Mouse (Mus musculus) forebrain, embryonic 10.5 days (tissue): ENCODE results near the gene Plin4. TPM values are rescaled to one million over a fixed set of nuclear protein-coding genes. Genes with fewer than 3 reads are reported as not detected.

Experiments used
- DNase-seq: peaks from one replicate; pipeline ENCODE4 v3.0.0-alpha.2; 2017; ENCODE audit warnings: low spot score; ENCODE audit errors: extremely low spot score
- H3K27ac ChIP-seq: fragments of 300-500 bp; sonication (generic); 2 replicates; pipeline ENCODE4 v1.5.1; 2016; ENCODE audit warnings: mild to moderate bottlenecking
- H3K27me3 ChIP-seq: fragments of 300-500 bp; sonication (generic); 2 replicates; pipeline ENCODE4 v1.6.1; 2016; ENCODE audit warnings: mild to moderate bottlenecking; ENCODE audit not compliant: poor library complexity, severe bottlenecking
- H3K36me3 ChIP-seq: fragments of 300-500 bp; sonication (generic); replicated peaks from 2 replicates; pipeline ENCODE4 v1.6.1; 2016; ENCODE audit warnings: mild to moderate bottlenecking, moderate library complexity
- H3K4me1 ChIP-seq: fragments of 300-500 bp; sonication (generic); 2 replicates; pipeline ENCODE4 v1.6.1; 2016
- H3K4me3 ChIP-seq: fragments of 300-500 bp; sonication (generic); 2 replicates; pipeline ENCODE4 v1.5.1; 2016; ENCODE audit warnings: mild to moderate bottlenecking, moderate library complexity
- H3K9me3 ChIP-seq: fragments of 300-500 bp; sonication (generic); 2 replicates; pipeline ENCODE4 v1.6.1; 2016; ENCODE audit warnings: mild to moderate bottlenecking, moderate library complexity
- WGBS: fragments of 180-500 bp; shearing (Covaris S2); methylation state at CpG from one replicate; pipeline ENCODE4 v1.1.7; 2016; 5-methylcytosine and 5-hydroxymethylcytosine counted together
- polyA plus RNA-seq: library from polyadenylated mRNA; unstranded; fragments of >200 nt; fragmentation: Nextera tagmentation; extraction: Ambion mirVana; gene quantifications from 2 replicates; pipeline ENCODE4 v1.2.1, GENCODE M21; 2016

Gene Plin4
- polyA plus RNA-seq, 1 experiment from 2014 or later = 0.05 TPM

DNA sequence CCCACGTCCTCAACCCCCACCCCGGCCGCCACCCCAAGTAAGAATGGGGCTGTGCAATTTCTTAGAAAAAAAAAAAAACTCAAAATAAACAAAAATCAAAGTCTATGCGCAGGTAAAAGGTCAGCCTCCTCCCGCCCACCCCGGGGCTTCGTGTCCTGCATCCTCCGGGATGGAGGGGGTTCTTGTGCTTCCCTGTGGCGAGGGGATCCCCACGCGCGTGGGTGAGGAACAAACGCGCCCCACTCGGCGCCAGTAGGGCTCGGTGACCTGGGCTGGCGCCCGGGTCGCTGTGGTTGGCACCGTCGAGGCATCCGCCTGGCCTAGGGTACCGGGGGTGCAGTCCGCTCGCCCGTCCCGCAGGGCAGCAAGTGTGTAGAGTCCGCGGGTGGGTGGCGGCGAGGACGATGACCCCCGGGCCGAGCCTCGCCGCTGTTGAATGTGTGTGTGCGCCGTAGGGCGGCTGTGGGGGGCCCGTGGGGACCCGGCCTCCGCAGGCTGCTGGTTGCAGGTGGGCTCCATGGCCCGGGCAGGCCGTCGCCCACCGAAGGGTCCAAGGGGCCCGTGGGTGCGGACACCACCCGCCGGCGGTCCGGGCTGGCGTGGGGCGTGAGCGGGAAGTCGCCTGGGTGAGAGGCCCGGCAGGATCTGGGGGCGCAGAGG lies 14.2 kb upstream of the Plin4 start:
- 0 out of 2 replicates have a peak, but pooled peaks cover 4% of the 10 kb centered on the region for H3K36me3 ChIP-seq
- peak overlapping the region; percentile 53 for H3K4me3 ChIP-seq
- DNase-seq = no peak
- H3K27ac ChIP-seq = peak overlapping the region; percentile 77
- H3K9me3 ChIP-seq = peaks cover 17% of the 10 kb centered on the region
- WGBS = 42% methylated on average over 59 of the region's 59 CpGs
- H3K4me1 ChIP-seq = peaks cover 24% of the 10 kb centered on the region
- peaks cover 74% of the 10 kb centered on the region for H3K27me3 ChIP-seq

DNA sequence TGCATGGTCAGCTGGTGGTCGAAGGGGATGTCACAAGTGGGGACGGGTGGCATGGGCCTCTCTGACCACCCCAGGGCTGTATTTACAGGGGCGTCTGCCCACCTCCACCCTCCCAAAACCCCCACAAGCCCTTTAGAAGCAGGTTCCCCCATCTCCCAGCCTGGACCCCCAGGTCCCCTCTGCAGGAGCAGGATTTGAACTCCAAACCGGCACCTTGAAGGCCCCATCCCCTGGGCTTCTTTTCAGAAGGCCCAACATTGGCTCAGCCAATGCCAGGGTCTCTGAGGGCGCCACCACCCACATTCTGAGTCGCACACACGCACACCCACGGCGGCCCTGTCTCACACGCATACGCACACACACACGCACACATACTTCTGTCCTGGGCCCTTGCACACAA lies 13.6 kb upstream of the Plin4 start:
- 89% methylated on average over 12 of the region's 12 CpGs for WGBS
- no peak for DNase-seq

DNA sequence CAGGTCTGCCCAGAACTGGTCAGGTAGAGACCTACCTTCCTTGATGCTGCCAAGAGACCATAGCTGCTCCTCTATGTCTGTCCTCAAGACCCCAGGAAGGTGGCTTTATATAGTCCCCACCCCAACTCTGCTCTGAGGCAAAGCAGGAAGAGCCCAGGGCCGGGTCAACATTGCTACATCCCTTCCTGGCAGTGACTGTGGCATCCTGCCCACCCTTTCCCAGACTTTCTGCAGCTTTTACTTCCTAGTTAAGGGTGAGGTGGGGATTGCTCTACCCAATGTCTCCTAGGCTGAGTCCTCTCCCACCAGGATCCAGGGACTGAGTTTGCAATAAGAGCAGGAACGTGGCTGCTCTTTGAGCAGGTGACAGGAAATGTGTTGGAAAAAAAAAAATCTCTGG lies 12.2 kb upstream of the Plin4 start, which contains the start of gene Lrg1:
TSS of gene Lrg1 (minus strand) at position 176 of the 400 bp plus-strand sequence.
- peaks cover 31% of the 10 kb centered on the region for H3K4me1 ChIP-seq
- 72% methylated on average over 2 of the region's 2 CpGs for WGBS
- no peak for DNase-seq
- peaks cover 17% of the 10 kb centered on the region for H3K9me3 ChIP-seq
- H3K4me3 ChIP-seq = no peak within 1 kb of the TSS
- H3K36me3 ChIP-seq = 0 out of 2 replicates have a peak, but pooled peaks cover 4% of the 10 kb centered on the region
- H3K27me3 ChIP-seq = peaks cover 93% of the 10 kb centered on the region
- no peak within 1 kb of the TSS for H3K27ac ChIP-seq

More for the DNA sequence above, 13.6 kb upstream of the Plin4 start:
- Histone ChIP-seq H3K4me3 (no peak overlapping the region), H3K9me3 (peaks cover 17% of the 10 kb centered on the region), H3K4me1 (peaks cover 24% of the 10 kb centered on the region), H3K27me3 (peaks cover 80% of the 10 kb centered on the region), H3K36me3 (0 out of 2 replicates have a peak, but pooled peaks cover 4% of the 10 kb centered on the region), H3K27ac (no peak overlapping the region)

DNA sequence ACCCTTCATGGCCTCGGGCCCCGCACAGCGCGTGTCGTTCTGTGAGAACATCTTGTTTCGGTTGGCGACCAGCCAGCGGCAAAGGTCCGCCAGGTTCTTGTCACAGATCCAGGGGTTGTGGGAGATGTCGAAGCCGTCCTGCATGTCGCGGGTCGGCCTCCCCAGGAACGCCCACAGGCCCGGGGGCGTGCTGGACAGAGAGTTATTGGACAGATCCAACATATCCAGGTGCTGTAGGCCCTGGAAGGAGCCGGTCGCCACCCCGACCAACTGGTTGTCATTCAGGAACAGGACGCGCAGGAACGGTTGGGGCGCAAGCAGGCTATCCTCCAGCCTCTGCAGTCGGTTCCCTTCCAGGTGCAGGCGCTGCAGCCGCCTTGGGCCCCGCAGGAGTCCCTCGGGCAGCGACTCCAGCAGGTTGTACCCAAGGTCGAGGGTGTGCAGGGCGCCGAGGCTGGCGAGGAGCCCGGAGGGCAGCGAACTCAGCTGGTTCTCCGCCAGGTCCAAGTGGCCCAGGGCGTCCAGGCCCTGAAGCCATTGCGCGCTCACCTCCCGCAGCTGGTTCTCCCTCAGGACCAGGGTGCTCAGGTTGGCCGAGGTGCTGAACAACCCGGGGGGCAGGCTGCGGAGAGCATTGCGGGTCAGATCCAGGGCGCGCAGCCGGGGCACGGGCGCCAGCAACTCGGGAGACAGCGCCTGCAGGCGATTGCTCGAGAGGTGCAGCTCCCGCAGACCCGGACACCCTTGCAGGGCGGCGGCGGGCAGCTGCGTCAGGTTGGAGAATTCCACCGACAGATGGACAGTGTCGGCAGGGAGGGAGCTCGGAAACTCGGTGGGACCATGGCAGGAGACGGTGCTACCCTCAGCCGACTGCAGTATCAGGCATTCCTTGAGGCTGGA lies 10.6 kb upstream of the Plin4 start:
- peaks cover 95% of the 10 kb centered on the region for H3K27me3 ChIP-seq
- 8% methylated on average over 66 of the region's 66 CpGs for WGBS
- peak overlapping the region; percentile 22 for H3K4me3 ChIP-seq
- DNase-seq = no peak
- H3K27ac ChIP-seq = no peak overlapping the region
- peaks cover 31% of the 10 kb centered on the region for H3K4me1 ChIP-seq
- peaks cover 17% of the 10 kb centered on the region for H3K9me3 ChIP-seq
- 0 out of 2 replicates have a peak, but pooled peaks cover 4% of the 10 kb centered on the region for H3K36me3 ChIP-seq

DNA sequence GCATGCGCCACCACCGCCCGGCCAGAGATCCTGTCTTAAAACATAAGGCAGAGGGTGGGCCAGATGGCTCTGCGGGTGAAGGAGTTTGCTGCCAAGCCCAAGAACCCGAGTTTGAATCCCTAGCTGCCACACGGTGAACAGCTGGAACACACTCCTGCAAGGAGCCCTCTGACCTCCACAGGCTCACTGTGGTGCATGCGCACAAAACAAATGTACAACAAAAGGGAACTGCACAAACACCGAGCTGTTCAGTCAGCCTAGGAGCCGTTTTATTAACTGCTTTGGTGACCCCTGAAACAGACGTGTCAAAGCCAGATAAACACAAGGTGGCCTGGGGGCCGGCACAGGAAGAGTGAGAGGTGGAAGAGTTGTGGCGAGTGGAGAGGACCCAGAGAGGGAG lies 9.8 kb upstream of the Plin4 start:
- 54% methylated on average over 12 of the region's 12 CpGs for WGBS
- Histone ChIP-seq H3K27ac (no peak overlapping the region), H3K4me3 (no peak overlapping the region; the same call in 1 of the 2 replicates), H3K36me3 (0 out of 2 replicates have a peak, but pooled peaks cover 4% of the 10 kb centered on the region), H3K4me1 (peaks cover 27% of the 10 kb centered on the region), H3K9me3 (peaks cover 17% of the 10 kb centered on the region), H3K27me3 (peaks cover 87% of the 10 kb centered on the region)
- DNase-seq = no peak

- WGBS = under 1% methylated on average over 27 of the region's 27 CpGs
- H3K27me3 ChIP-seq = peaks cover 65% of the 10 kb centered on the region
- DNase-seq = peak; percentile 57
- peak within 1 kb of the TSS; percentile 49 for H3K4me3 ChIP-seq
- 0 out of 2 replicates have a peak, but pooled peaks cover under 1% of the 10 kb centered on the region for H3K36me3 ChIP-seq
- H3K9me3 ChIP-seq = peaks cover 5% of the 10 kb centered on the region
- H3K27ac ChIP-seq = 0 out of 2 replicates have a peak within 1 kb of the TSS, but pooled peaks have one; percentile 27
- peaks cover 25% of the 10 kb centered on the region for H3K4me1 ChIP-seq
Observed at GRCm38 (mm10) chr17:56117251-56117710, 7.7 kb upstream of the Plin4 start, which contains the start of gene Plin5. Plin5 (minus strand) TSS chr17:56117596.

DNA sequence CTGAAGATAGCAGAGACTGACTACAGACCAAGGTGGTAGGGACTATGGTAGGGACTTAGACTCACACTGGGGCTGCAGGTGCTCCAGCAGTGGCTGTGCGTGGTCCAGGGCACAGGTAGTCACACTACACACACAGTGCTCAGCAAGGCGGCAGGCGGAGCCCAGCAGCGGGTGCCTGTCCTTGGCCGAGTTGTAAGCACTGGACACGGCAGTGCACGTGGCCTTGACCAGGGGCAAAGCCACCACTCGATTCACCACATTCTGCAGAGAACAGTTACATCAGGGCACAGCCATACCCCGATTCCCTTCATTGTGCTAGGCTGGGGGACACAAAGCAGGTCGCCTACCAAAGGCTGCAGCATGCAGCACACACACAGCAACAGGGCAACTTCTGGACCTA lies 6.6 kb upstream of the Plin4 start:
- Histone ChIP-seq H3K27me3 (peaks cover 54% of the 10 kb centered on the region), H3K9me3 (no peaks in the 10 kb centered on the region), H3K4me3 (no peak overlapping the region), H3K4me1 (peaks cover 25% of the 10 kb centered on the region), H3K27ac (no peak overlapping the region), H3K36me3 (0 out of 2 replicates have a peak, but pooled peaks cover 3% of the 10 kb centered on the region)
- WGBS = 77% methylated on average over 10 of the region's 10 CpGs
- DNase-seq = no peak

- Histone ChIP-seq H3K36me3 (peaks cover 5% of the 10 kb centered on the region; the same call in 1 of the 2 replicates), H3K27me3 (peaks cover 20% of the 10 kb centered on the region), H3K4me3 (no peak overlapping the region), H3K27ac (no peak overlapping the region), H3K9me3 (no peaks in the 10 kb centered on the region), H3K4me1 (peaks cover 13% of the 10 kb centered on the region)
- DNase-seq = no peak
- 76% methylated on average over 3 of the region's 3 CpGs for WGBS
Observed at GRCm38 (mm10) chr17:56112743-56113142, 3.1 kb upstream of the Plin4 start.

GRCm38 (mm10) chr17:56111864-56112263 lies 2.3 kb upstream of the Plin4 start:
- no peaks in the 10 kb centered on the region for H3K9me3 ChIP-seq

GRCm38 (mm10) chr17:56111021-56111420 lies 1.4 kb upstream of the Plin4 start:
- no peak overlapping the region for H3K27ac ChIP-seq
- 63% methylated on average over 1 of the region's 1 CpGs for WGBS
- no peaks in the 10 kb centered on the region for H3K9me3 ChIP-seq
- H3K36me3 ChIP-seq = peaks cover 5% of the 10 kb centered on the region; the same call in 1 of the 2 replicates
- H3K4me1 ChIP-seq = peaks cover 6% of the 10 kb centered on the region
- DNase-seq = no peak
- peaks cover 4% of the 10 kb centered on the region for H3K27me3 ChIP-seq
- H3K4me3 ChIP-seq = no peak overlapping the region

More at GRCm38 (mm10) chr17:56111864-56112263, 2.3 kb upstream of the Plin4 start:
- H3K36me3 ChIP-seq = peaks cover 5% of the 10 kb centered on the region; the same call in 1 of the 2 replicates
- WGBS = 38% methylated on average over 5 of the region's 5 CpGs
- H3K4me1 ChIP-seq = peaks cover 6% of the 10 kb centered on the region
- peak; percentile 66 for DNase-seq
- no peak overlapping the region for H3K4me3 ChIP-seq
- no peak overlapping the region for H3K27ac ChIP-seq
- H3K27me3 ChIP-seq = peaks cover 12% of the 10 kb centered on the region

DNA sequence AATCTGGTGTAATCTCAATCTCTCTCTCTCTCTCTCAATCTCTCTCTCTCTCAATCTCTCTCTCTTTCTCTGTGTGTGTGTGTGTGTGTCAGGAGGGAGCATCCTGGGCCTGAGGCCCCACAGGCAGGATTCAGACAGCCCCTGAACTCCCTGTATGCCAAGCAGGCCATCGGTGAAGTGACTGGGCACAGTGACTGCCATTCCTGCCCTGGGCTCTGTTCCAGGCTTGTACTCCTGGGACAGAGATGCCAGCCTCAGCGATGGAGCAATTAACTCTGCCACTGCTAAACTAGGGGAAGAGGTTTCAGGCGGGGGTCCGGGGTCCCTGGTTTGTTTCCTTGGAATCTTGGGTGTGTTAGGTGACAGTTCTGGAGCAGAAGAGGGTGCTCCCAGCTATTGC lies 968 bp upstream of the Plin4 start:
- Histone ChIP-seq H3K27me3 (no peaks in the 10 kb centered on the region; the same call in 1 of the 2 replicates), H3K36me3 (peaks cover 5% of the 10 kb centered on the region; the same call in 1 of the 2 replicates), H3K27ac (no peak overlapping the region), H3K4me3 (no peak overlapping the region), H3K9me3 (no peaks in the 10 kb centered on the region), H3K4me1 (peaks cover 6% of the 10 kb centered on the region)
- no peak for DNase-seq
- WGBS = 78% methylated on average over 4 of the region's 4 CpGs

DNA sequence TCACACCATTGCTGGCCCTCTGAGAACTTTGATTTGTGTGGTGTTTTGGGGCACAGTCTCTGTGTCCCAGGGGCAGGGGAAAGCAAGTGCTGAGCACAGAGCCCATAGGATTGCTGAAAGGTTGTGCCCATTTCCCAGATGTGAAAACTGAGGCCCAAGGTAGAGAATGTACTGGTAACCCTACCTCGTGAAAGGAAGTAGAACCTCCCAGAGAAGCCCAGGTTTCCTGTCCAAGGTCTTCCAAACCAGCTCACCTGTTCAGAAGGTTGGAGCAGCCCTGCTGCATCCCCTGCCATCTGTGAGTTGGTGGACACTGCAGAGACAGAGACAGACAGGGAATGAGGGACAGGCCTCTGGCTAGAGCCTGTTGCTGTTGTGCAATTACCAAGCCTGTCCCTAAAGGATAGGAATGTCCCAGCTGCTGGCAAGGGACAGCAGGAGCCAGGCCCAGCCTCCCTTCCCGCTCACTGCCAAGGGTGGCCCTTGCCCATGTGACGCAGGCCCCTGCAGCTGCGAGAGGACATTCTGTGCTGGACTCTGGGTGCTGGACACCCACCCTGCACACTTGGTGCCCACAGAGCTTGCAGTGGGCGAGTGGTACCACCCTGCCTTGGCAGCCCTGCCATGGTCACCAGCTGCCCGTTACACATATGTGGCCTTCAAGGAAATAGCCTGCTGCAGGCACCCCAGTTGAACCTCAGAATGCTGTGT lies 1.1 kb downstream of the Plin4 start:
- DNase-seq = no peak
- Histone ChIP-seq H3K4me3 (no peak overlapping the region), H3K27me3 (no peaks in the 10 kb centered on the region), H3K9me3 (no peaks in the 10 kb centered on the region), H3K36me3 (peaks cover 13% of the 10 kb centered on the region), H3K27ac (no peak overlapping the region), H3K4me1 (peaks cover 6% of the 10 kb centered on the region)
- WGBS = 85% methylated on average over 6 of the region's 6 CpGs
